Mouse (Mus musculus) embryonic facial prominence, embryonic 15.5 days (tissue): ENCODE results near the gene Pcbd2. TPM values are rescaled to one million over a fixed set of nuclear protein-coding genes. Genes with fewer than 3 reads are reported as not detected.
"Not testable (repeated sequence)": the region's sequence is repeated elsewhere in the genome, so short reads cannot be mapped to it uniquely, and the experiment has no call there.

Experiments
- ATAC-seq: fragments of 200-750 bp; cut with Nextera tagmentation; 2 replicates; pipeline ENCODE4 v1.8.0; 2017; ENCODE audit warnings: low read depth, moderate TSS enrichment; ENCODE audit not compliant: insufficient number of reproducible peaks, low FRiP score, low TSS enrichment
- H3K27ac ChIP-seq: fragments of 300-500 bp; sonication (generic); replicated peaks from 2 replicates; pipeline ENCODE4 v1.5.1; 2015; ENCODE audit warnings: mild to moderate bottlenecking, inconsistent platforms
- H3K27me3 ChIP-seq: fragments of 300-500 bp; sonication (generic); 2 replicates; pipeline ENCODE4 v1.6.1; 2015; ENCODE audit warnings: inconsistent platforms
- H3K36me3 ChIP-seq: fragments of 300-500 bp; sonication (generic); 2 replicates; pipeline ENCODE4 v1.6.1; 2015; ENCODE audit warnings: mild to moderate bottlenecking, inconsistent platforms
- H3K4me1 ChIP-seq: fragments of 300-500 bp; sonication (generic); 2 replicates; pipeline ENCODE4 v1.6.1; 2015; ENCODE audit warnings: inconsistent platforms
- H3K4me2 ChIP-seq: fragments of 300-500 bp; sonication (generic); replicated peaks from 2 replicates; pipeline ENCODE4 v1.6.1; 2015; ENCODE audit warnings: mild to moderate bottlenecking, inconsistent platforms
- H3K4me3 ChIP-seq: fragments of 300-500 bp; sonication (generic); replicated peaks from 2 replicates; pipeline ENCODE4 v1.5.1; 2015; ENCODE audit warnings: mild to moderate bottlenecking, inconsistent platforms
- H3K9ac ChIP-seq: fragments of 300-500 bp; sonication (generic); 2 replicates; pipeline ENCODE4 v1.6.1; 2015; ENCODE audit warnings: inconsistent platforms
- H3K9me3 ChIP-seq: fragments of 300-500 bp; sonication (generic); replicated peaks from 2 replicates; pipeline ENCODE4 v1.6.1; 2016; ENCODE audit warnings: inconsistent platforms
- WGBS: fragments of 180-500 bp; shearing (Covaris S2); methylation state at CpG from one replicate; pipeline ENCODE4 v1.1.7; 2015; 5-methylcytosine and 5-hydroxymethylcytosine counted together
- polyA plus RNA-seq: library from polyadenylated mRNA; unstranded; fragments of >200 nt; fragmentation: Nextera tagmentation; extraction: Ambion mirVana; gene quantifications from 2 replicates; pipeline ENCODE4 v1.2.1, GENCODE M21; 2015

The Pcbd2 gene
- polyA plus RNA-seq, result 50.3 and 53.0 TPM in 2 replicates

- Histone ChIP-seq H3K9ac (peak within 1 kb of the TSS; percentile 56), H3K27ac (peak within 1 kb of the TSS; percentile 94), H3K4me3 (peak within 1 kb of the TSS; percentile 64), H3K9me3 (no peaks in the 10 kb centered on the region), H3K27me3 (no peaks in the 10 kb centered on the region), H3K4me1 (no peaks in the 10 kb centered on the region), H3K4me2 (peak within 1 kb of the TSS; percentile 53), H3K36me3 (peaks cover 28% of the 10 kb centered on the region)
- peak; percentile 89 for ATAC-seq
- under 1% methylated on average over 71 of the region's 73 CpGs for WGBS
Measured at GRCm38 (mm10) chr13:55727120-55727838, at the start of gene Pcbd2. Gene Pcbd2 (plus strand): TSS chr13:55727368.

GRCm38 (mm10) chr13:55682201-55682600 lies 45.0 kb upstream of the Pcbd2 start:
- Histone ChIP-seq H3K27me3 (no peaks in the 10 kb centered on the region), H3K36me3 (peaks cover 43% of the 10 kb centered on the region), H3K9me3 (no peaks in the 10 kb centered on the region), H3K4me2 (no peak overlapping the region), H3K4me3 (no peak overlapping the region), H3K4me1 (no peaks in the 10 kb centered on the region), H3K9ac (no peak overlapping the region), H3K27ac (0 out of 2 replicates have a peak overlapping the region, but pooled peaks have one; percentile 4)
- 74% methylated on average over 9 of the region's 9 CpGs for WGBS
- ATAC-seq, result no peak

GRCm38 (mm10) chr13:55683581-55683980 lies 43.6 kb upstream of the Pcbd2 start:
- no peak overlapping the region for H3K4me2 ChIP-seq
- ATAC-seq, result no peak
- WGBS, result 89% methylated on average over 3 of the region's 3 CpGs
- no peaks in the 10 kb centered on the region for H3K9me3 ChIP-seq
- peaks cover 30% of the 10 kb centered on the region for H3K36me3 ChIP-seq
- H3K4me3 ChIP-seq, result no peak overlapping the region
- H3K27me3 ChIP-seq, result no peaks in the 10 kb centered on the region
- no peaks in the 10 kb centered on the region for H3K4me1 ChIP-seq
- H3K27ac ChIP-seq, result no peak overlapping the region
- H3K9ac ChIP-seq, result no peak overlapping the region

GRCm38 (mm10) chr13:55686107-55686633 lies 41.0 kb upstream of the Pcbd2 start:
- H3K4me2 ChIP-seq, result no peak overlapping the region
- WGBS, result 61% methylated on average over 9 of the region's 9 CpGs
- H3K27ac ChIP-seq, result no peak overlapping the region
- H3K27me3 ChIP-seq, result no peaks in the 10 kb centered on the region
- H3K4me3 ChIP-seq, result no peak overlapping the region
- ATAC-seq, result no peak
- peaks cover 11% of the 10 kb centered on the region; the same call in 1 of the 2 replicates for H3K36me3 ChIP-seq
- H3K9me3 ChIP-seq, result no peaks in the 10 kb centered on the region
- no peak overlapping the region for H3K9ac ChIP-seq
- H3K4me1 ChIP-seq, result no peaks in the 10 kb centered on the region

- H3K4me3 ChIP-seq, result no peak overlapping the region
- no peaks in the 10 kb centered on the region for H3K4me1 ChIP-seq
- H3K9ac ChIP-seq, result no peak overlapping the region
- no peak overlapping the region for H3K4me2 ChIP-seq
- no peaks in the 10 kb centered on the region for H3K27me3 ChIP-seq
- 33% methylated on average over 4 of the region's 4 CpGs for WGBS
- no peaks in the 10 kb centered on the region for H3K36me3 ChIP-seq
- ATAC-seq, result no peak
- no peak overlapping the region for H3K27ac ChIP-seq
- no peaks in the 10 kb centered on the region for H3K9me3 ChIP-seq
Measured at GRCm38 (mm10) chr13:55687927-55688602, 39.1 kb upstream of the Pcbd2 start.

- peak within 1 kb of the TSS; percentile 98 for H3K4me3 ChIP-seq
- peak within 1 kb of the TSS; percentile 98 for H3K27ac ChIP-seq
- no peaks in the 10 kb centered on the region for H3K27me3 ChIP-seq
- H3K4me1 ChIP-seq, result peaks cover 19% of the 10 kb centered on the region
- no peaks in the 10 kb centered on the region for H3K9me3 ChIP-seq
- H3K4me2 ChIP-seq, result peak within 1 kb of the TSS; percentile 73
- H3K9ac ChIP-seq, result peak within 1 kb of the TSS; percentile 100
- ATAC-seq, result peak; percentile 95
- 2% methylated on average over 49 of the region's 51 CpGs for WGBS
- no peaks in the 10 kb centered on the region for H3K36me3 ChIP-seq
Measured at GRCm38 (mm10) chr13:55692535-55693242, 34.5 kb upstream of the Pcbd2 start, which contains the start of gene B230219D22Rik. Gene B230219D22Rik (plus strand): TSS chr13:55693124.

GRCm38 (mm10) chr13:55693243-55693721 lies 33.9 kb upstream of the Pcbd2 start:
- peak overlapping the region; percentile 100 for H3K9ac ChIP-seq
- 0 out of 2 replicates have a peak, but pooled peaks cover under 1% of the 10 kb centered on the region for H3K36me3 ChIP-seq
- WGBS, result under 1% methylated on average over 40 of the region's 70 CpGs
- peak overlapping the region; percentile 73 for H3K4me2 ChIP-seq
- ATAC-seq, result peak; percentile 68
- peak overlapping the region; percentile 98 for H3K4me3 ChIP-seq
- no peaks in the 10 kb centered on the region for H3K9me3 ChIP-seq
- H3K27me3 ChIP-seq, result no peaks in the 10 kb centered on the region
- H3K27ac ChIP-seq, result peak overlapping the region; percentile 98
- peaks cover 19% of the 10 kb centered on the region for H3K4me1 ChIP-seq

- Histone ChIP-seq H3K9ac (peak overlapping the region; percentile 100; the same call in 1 of the 2 replicates), H3K4me3 (peak overlapping the region; percentile 98), H3K27ac (peak overlapping the region; percentile 98), H3K4me1 (peaks cover 19% of the 10 kb centered on the region), H3K9me3 (no peaks in the 10 kb centered on the region), H3K4me2 (peak overlapping the region; percentile 67), H3K36me3 (peaks cover 9% of the 10 kb centered on the region), H3K27me3 (no peaks in the 10 kb centered on the region)
- 5% methylated on average over 8 of the region's 8 CpGs for WGBS
- ATAC-seq, result no peak
Measured at GRCm38 (mm10) chr13:55694110-55694509, 33.1 kb upstream of the Pcbd2 start.

- H3K27ac ChIP-seq, H3K9ac ChIP-seq, H3K4me3 ChIP-seq, H3K9me3 ChIP-seq, H3K4me2 ChIP-seq, H3K27me3 ChIP-seq, ATAC-seq: not testable (repeated sequence)
- 67% methylated on average over 1 of the region's 3 CpGs for WGBS
- H3K36me3 ChIP-seq, result peaks cover 26% of the 10 kb centered on the region
- peaks cover 19% of the 10 kb centered on the region for H3K4me1 ChIP-seq
Measured at GRCm38 (mm10) chr13:55695989-55696388, 31.2 kb upstream of the Pcbd2 start.

GRCm38 (mm10) chr13:55704301-55704700 lies 22.9 kb upstream of the Pcbd2 start:
- Histone ChIP-seq H3K36me3 (peaks cover 39% of the 10 kb centered on the region), H3K9me3 (no peaks in the 10 kb centered on the region), H3K4me3 (no peak overlapping the region), H3K4me1 (no peaks in the 10 kb centered on the region), H3K9ac (no peak overlapping the region), H3K27ac (no peak overlapping the region), H3K27me3 (no peaks in the 10 kb centered on the region), H3K4me2 (no peak overlapping the region)
- 87% methylated on average over 4 of the region's 4 CpGs for WGBS
- no peak for ATAC-seq
